In genomic region chr11:95540637-95541385, GRCm38 (mm10) we compare ENCODE assay signal across 11 mouse cellular contexts. TPM values are rescaled to one million over a fixed set of nuclear protein-coding genes. Genes with fewer than 3 reads are reported as not detected.
DNase-seq lines count a peak whose midpoint lies in the region; ATAC-seq and TF ChIP-seq lines count a peak whose summit lies in the region.
"Had no signal": no experiment of that assay in that cellular context is flagged by ENCODE, and none has a peak within 500 bp of the region (broad histone marks: within the 10 kb centered on the region; RNA-seq: fewer than 3 reads in every experiment).

No protein-coding gene starts in this region.

- no peak overlapping the region for H3K9ac ChIP-seq in kidney, postnatal 0 days (ENCODE audit: low read depth, low read length)
- no peak overlapping the region for H3K9ac ChIP-seq in intestine, postnatal 0 days (ENCODE audit: low read depth, low read length)

- WGBS in kidney, postnatal 0 days = 17% methylated on average over 18 of the region's 18 CpGs
- WGBS in intestine, postnatal 0 days = 16% methylated on average over 18 of the region's 18 CpGs

- peaks cover 5% of the 10 kb centered on the region for H3K4me1 ChIP-seq in kidney, postnatal 0 days (replicated peaks; ENCODE audit: insufficient read depth, low read length)
- peaks cover 80% of the 10 kb centered on the region for H3K4me1 ChIP-seq in E14TG2a.4 (replicated peaks; ENCODE audit: low read depth, low read length)
- H3K4me1 ChIP-seq in intestine, postnatal 0 days (replicated peaks; ENCODE audit: control insufficient read depth, insufficient read depth, low read length) = no peaks in the 10 kb centered on the region

- H3K4me3 ChIP-seq in kidney, postnatal 0 days (replicated peaks; ENCODE audit: low read depth, low read length) = 0 out of 2 replicates have a peak overlapping the region, but pooled peaks have one; percentile 7
- H3K4me3 ChIP-seq in E14TG2a.4 (replicated peaks; ENCODE audit: low read length) = peak overlapping the region; percentile 35
- H3K4me3 ChIP-seq in intestine, postnatal 0 days (ENCODE audit: low read depth, low read length) = 0 out of 2 replicates have a peak overlapping the region, but pooled peaks have one; percentile 17
- H3K4me3 ChIP-seq: forebrain, embryonic 10.5 days had no signal

- no peaks in the 10 kb centered on the region for H3K27me3 ChIP-seq in kidney, postnatal 0 days (ENCODE audit: insufficient read depth, low read length)
- no peaks in the 10 kb centered on the region for H3K27me3 ChIP-seq in E14TG2a.4 (ENCODE audit: insufficient read depth, low read length)
- no peaks in the 10 kb centered on the region for H3K27me3 ChIP-seq in intestine, postnatal 0 days (replicated peaks; ENCODE audit: control insufficient read depth, insufficient read depth, low read length)

- H3K4me2 ChIP-seq in kidney, postnatal 0 days (ENCODE audit: low read length) = peak overlapping the region; percentile 49
- peak overlapping the region; percentile 43 for H3K4me2 ChIP-seq in intestine, postnatal 0 days (replicated peaks; ENCODE audit: low read depth)

- H3K36me3 ChIP-seq in kidney, postnatal 0 days (ENCODE audit: insufficient read depth, low read length) = no peaks in the 10 kb centered on the region
- H3K36me3 ChIP-seq in E14TG2a.4 (ENCODE audit: insufficient read depth, low read length) = no peaks in the 10 kb centered on the region
- H3K36me3 ChIP-seq in intestine, postnatal 0 days (ENCODE audit: control insufficient read depth, insufficient read depth) = no peaks in the 10 kb centered on the region
- H3K36me3 ChIP-seq: forebrain, embryonic 10.5 days had no signal

- peak; percentile 52 for DNase-seq in kidney, postnatal 0 days (ENCODE audit: low spot score)
- no peak for DNase-seq in kidney, adult 11 months
- peak; percentile 74 for DNase-seq in ES-CJ7 (ENCODE audit: low read depth, low spot score)
- DNase-seq in urinary bladder, postnatal 36 days (ENCODE audit: low spot score in 2 of 2) = no peak
- no peak for DNase-seq in right cerebral cortex, postnatal 14 days
- DNase-seq: cerebellum, postnatal 36 days had no signal

- H3K27ac ChIP-seq in kidney, postnatal 0 days = no peak overlapping the region
- H3K27ac ChIP-seq in intestine, postnatal 0 days (ENCODE audit: low read depth, low read length) = no peak overlapping the region
- H3K27ac ChIP-seq: macrophage had no signal

- ATAC-seq in kidney, postnatal 0 days (replicated peaks; ENCODE audit: low FRiP score, low read depth) = peak; percentile 60
- peak; percentile 33; the same call in 1 of the 2 replicates for ATAC-seq in intestine, postnatal 0 days
- ATAC-seq: Patski had no signal

- H3K9me3 ChIP-seq in kidney, postnatal 0 days (replicated peaks; ENCODE audit: low read length) = no peaks in the 10 kb centered on the region
- no peaks in the 10 kb centered on the region for H3K9me3 ChIP-seq in E14TG2a.4 (ENCODE audit: low read length)
- H3K9me3 ChIP-seq in intestine, postnatal 0 days (ENCODE audit: control insufficient read depth) = no peaks in the 10 kb centered on the region
- H3K9me3 ChIP-seq: forebrain, embryonic 10.5 days had no signal

- no peak for TF ChIP-seq CTCF in kidney, postnatal 0 days (IDR thresholded peaks at IDR 0.05; ENCODE audit: low read depth)
- TF ChIP-seq CTCF in E14TG2a.4 (conservative IDR thresholded peaks at IDR 0.05; ENCODE audit: low read length) = no peak
- no peak for TF ChIP-seq CTCF in intestine, postnatal 0 days (IDR thresholded peaks at IDR 0.05; ENCODE audit: low read depth)

RNA-seq across cellular contexts. Expression of gene Nxph3, which starts 26.4 kb away (rescaled TPM):
- 0.51 and 0.75 TPM in 2 replicates for polyA plus RNA-seq in kidney, postnatal 0 days (2015; fragmentation: Nextera tagmentation; extraction: Ambion mirVana)
- 0.22 and 0.43 TPM in 2 replicates for polyA plus RNA-seq in intestine, postnatal 0 days (2015; fragmentation: Nextera tagmentation; extraction: Ambion mirVana)
- polyA plus RNA-seq: macrophage had no signal

RNA-seq across cellular contexts. Expression of gene Ngfr, which starts 46.7 kb away (rescaled TPM):
- 6.2 and 7.6 TPM in 2 replicates for polyA plus RNA-seq in kidney, postnatal 0 days (2015; fragmentation: Nextera tagmentation; extraction: Ambion mirVana)
- 7.2 and 7.4 TPM in 2 replicates for polyA plus RNA-seq in intestine, postnatal 0 days (2015; fragmentation: Nextera tagmentation; extraction: Ambion mirVana)

Comparison
In these comparisons a context has a peak if more than half of its experiments do, and no peak if none do; other contexts are left out.
1. DNase-seq: peak in kidney, postnatal 0 days (single experiment) and ES-CJ7 (single experiment); none in kidney, adult 11 months (single experiment), urinary bladder, postnatal 36 days (0 of 2) and right cerebral cortex, postnatal 14 days (single experiment).
2. Peak in every context shown above with its lines, with median percentiles within 50 percentile points of each other: H3K4me3 ChIP-seq.